Mouse (Mus musculus): ENCODE results near the gene Atf4.

Atf4 gene

DNA sequence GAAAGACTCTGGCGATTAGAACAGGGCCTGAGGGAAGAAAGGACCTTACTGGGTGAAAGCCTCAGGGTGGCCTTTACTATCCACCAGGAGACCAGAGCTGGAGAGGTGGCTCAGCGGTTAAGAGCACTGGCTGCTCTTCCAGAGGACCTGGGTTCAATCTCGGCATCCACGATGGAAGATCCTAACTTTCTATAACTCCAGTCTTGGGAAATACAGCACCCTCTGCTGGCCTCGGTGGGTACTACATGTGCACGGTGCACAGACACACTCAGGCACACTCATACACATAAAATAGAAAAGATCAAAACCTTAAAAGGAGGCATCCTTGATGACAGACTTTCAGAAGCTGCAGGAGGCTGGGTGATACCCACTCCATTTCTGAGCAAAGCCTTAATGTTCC, 25.7 kb downstream of the Atf4 start:
- DNase-seq (ENCODE audit: low read depth, low spot score): peak; percentile 85

GRCm38 (mm10) chr15:80286851-80287415, 31.9 kb downstream of the Atf4 start, which contains the start of gene Cacna1i:
Cacna1i (plus strand) TSS chr15:80287238.
- peak; percentile 46 for DNase-seq (ENCODE audit: low read depth, low spot score)

- DNase-seq (ENCODE audit: low read depth, low spot score): peak; percentile 40
Observed at GRCm38 (mm10) chr15:80288036-80288435, 33.1 kb downstream of the Atf4 start.

DNA sequence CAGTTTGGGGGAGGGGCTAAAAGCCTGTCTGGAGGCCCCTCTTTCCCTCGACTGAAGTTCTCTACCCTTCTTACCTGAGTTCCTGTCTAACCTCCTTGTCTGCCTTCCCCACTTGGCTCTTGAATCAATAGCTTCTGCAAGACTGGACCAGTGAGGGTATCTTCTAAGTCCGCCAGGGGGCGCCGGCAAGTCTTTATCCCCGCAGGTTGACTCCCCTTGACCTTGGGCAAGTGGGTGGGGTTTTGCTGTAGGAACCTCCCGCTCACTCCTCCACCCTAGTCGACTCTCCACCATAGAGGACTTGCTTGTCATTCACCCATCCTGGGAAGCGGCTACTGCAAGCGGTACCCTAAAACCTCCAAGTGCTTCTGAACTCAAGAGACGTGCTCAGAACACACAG, 34.5 kb downstream of the Atf4 start:
- peak; percentile 97 for DNase-seq (ENCODE audit: low read depth, low spot score)

DNA sequence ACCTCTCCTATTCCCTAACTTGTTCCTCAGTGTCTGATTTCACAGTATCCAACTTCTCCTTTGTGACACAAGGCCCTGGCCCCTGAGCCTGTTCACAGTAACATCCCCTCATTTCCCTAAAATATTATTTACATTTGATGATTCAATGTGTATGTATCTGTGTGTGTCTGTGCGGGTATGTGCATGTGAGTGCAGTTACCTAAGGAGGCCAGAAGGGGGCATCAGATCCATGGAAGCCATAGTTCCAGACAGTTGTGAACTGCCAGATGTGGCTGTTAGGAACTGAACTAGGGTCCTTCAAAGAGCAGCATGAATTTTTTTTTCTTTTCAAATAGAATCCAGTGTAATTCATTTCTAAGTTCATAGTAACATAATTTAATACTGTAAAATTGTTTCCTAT, 42.2 kb downstream of the Atf4 start:
- peak; percentile 50 for DNase-seq (ENCODE audit: low read depth, low spot score)

GRCm38 (mm10) chr15:80303779-80304178, 48.8 kb downstream of the Atf4 start:
- no peak for DNase-seq (ENCODE audit: low read depth, low spot score)

DNA sequence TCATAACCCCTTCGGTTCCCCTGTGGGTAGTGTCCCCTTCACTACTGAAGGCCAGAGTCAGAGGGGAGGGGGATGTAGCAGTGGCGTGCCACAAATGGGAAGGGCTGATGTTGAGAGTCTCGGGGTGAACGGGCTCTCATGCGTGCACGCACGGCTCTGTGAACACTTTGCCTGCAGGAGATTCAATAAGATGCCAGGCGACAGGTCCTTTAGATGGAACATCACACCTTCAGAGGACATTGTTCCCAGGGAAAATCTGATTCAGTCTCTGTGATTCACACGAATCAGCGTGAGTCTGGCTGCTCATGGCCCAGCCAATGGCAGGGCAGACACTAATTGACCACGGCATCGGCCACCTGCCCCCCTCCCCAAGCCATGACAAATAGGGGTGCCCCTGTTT, 49.2 kb downstream of the Atf4 start:
- DNase-seq (ENCODE audit: low read depth, low spot score): no peak

- no peak for DNase-seq (ENCODE audit: low read depth, low spot score)
Observed at GRCm38 (mm10) chr15:80306146-80306545, 51.2 kb downstream of the Atf4 start.

Measured in ZHBTc4 (cell line).